Mouse (Mus musculus): ENCODE results near the gene Lrrc7.

DNA sequence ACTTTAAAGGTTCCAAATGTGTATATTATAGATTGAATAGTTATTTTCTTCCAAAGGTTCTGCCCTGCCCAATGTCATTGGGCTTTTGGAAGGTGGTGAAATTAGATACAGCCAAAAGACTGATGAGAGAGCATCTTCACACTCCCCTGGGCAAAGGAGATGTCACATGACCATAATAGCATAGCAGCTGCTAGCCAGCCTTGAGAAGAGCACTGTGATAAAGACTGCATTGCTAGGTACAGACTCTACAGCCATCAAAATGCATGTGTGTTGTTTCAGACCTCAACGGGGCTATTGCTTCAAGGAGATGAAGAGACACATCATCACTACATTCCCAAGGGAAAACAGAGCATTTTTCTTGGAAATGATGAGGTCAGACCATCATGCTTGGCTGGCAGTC, 368.8 kb downstream of the Lrrc7 start:
- TF ChIP-seq POLR2A (IDR thresholded peaks at IDR 0.05; ENCODE audit: insufficient read depth, low read depth, low read length) (no peak), CTCF (IDR thresholded peaks at IDR 0.05; ENCODE audit: insufficient read depth, low read depth, low read length) (no peak)

Measured in olfactory bulb, adult 2 months (tissue).